ENCODE assay signal across 21 mouse cellular contexts in the genomic region with DNA sequence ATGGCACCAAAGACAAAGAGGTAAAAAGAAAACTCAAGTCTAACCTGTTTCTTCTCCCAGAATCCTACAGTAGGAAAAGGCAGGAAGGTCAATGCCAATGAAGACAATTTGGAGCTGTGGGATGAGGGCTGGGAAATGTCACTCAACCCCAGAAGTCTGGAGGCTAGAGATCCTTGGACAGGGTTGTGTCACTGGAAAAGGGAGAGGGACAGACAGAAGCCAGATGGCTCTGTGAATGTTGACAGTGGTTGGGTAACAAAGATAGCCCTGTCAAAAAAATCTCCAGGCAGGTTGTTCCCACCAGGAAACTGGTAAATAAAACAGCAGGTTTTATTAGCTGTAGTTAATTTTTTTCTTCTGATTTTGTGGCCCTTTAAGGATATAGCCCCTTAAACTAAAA. TPM values are rescaled to one million over a fixed set of nuclear protein-coding genes. Genes with fewer than 3 reads are reported as not detected.
A peak's percentile ranks its signal among the peaks of the same experiment; 100 is the strongest.
DNase-seq lines count a peak whose midpoint lies in the region; ATAC-seq and TF ChIP-seq lines count a peak whose summit lies in the region.
"Had no signal": no experiment of that assay in that cellular context is flagged by ENCODE, and none has a peak within 500 bp of the region (broad histone marks: within the 10 kb centered on the region; RNA-seq: fewer than 3 reads in every experiment).

No protein-coding gene starts in this region.

- ATAC-seq in hindbrain, postnatal 0 days: no peak
- ATAC-seq: forebrain, postnatal 0 days; intestine, postnatal 0 days had no signal

- intact Hi-C loops in heart, postnatal 25 days (cut with DNase I): loop anchor here (5.0 kb wide), 1 partner anchor 55 kb away; a partner anchor contains a TSS
- intact Hi-C loops in heart, postnatal 10 days (cut with DNase I): no loop called here

- H3K9ac ChIP-seq in hindbrain, postnatal 0 days (replicated peaks; ENCODE audit: low read length): no peak overlapping the region
- H3K9ac ChIP-seq: embryonic facial prominence, embryonic 13.5 days; forebrain, postnatal 0 days; hindbrain, embryonic 15.5 days; lung, embryonic 15.5 days; neural tube, embryonic 13.5 days had no signal

- no peaks in the 10 kb centered on the region for H3K27me3 ChIP-seq in heart, embryonic 10.5 days (ENCODE audit: insufficient read depth, poor library complexity, severe bottlenecking)
- H3K27me3 ChIP-seq in hindbrain, postnatal 0 days (ENCODE audit: insufficient read depth, low read length): no peaks in the 10 kb centered on the region
- H3K27me3 ChIP-seq: embryonic facial prominence, embryonic 13.5 days; hindbrain, embryonic 15.5 days; lung, embryonic 15.5 days; neural tube, embryonic 13.5 days had no signal

- TF ChIP-seq CTCF in hindbrain, postnatal 0 days (IDR thresholded peaks at IDR 0.05; ENCODE audit: low read depth): no peak

- H3K4me3 ChIP-seq in heart, embryonic 10.5 days: no peak overlapping the region
- no peak overlapping the region for H3K4me3 ChIP-seq in hindbrain, postnatal 0 days (ENCODE audit: low read length)
- H3K4me3 ChIP-seq: embryonic facial prominence, embryonic 13.5 days; hindbrain, embryonic 15.5 days; left cerebral cortex, adult 2 months; limb, embryonic 10.5 days; lung, embryonic 15.5 days; midbrain, embryonic 10.5 days; neural tube, embryonic 13.5 days had no signal

- H3K27ac ChIP-seq in heart, embryonic 10.5 days: no peak overlapping the region
- H3K27ac ChIP-seq in hindbrain, postnatal 0 days: no peak overlapping the region
- H3K27ac ChIP-seq: embryonic facial prominence, embryonic 13.5 days; hindbrain, embryonic 15.5 days; left cerebral cortex, adult 2 months; limb, embryonic 10.5 days; lung, embryonic 15.5 days; midbrain, embryonic 10.5 days; neural tube, embryonic 13.5 days had no signal

- peak; percentile 97 for DNase-seq in heart, adult 11 months
- no peak for DNase-seq in heart, postnatal 25 days (ENCODE audit: low spot score)
- DNase-seq in cerebellum, adult 9-10 months: peak; percentile 31
- DNase-seq in heart, embryonic 10.5 days (ENCODE audit: low spot score): peak; percentile 81
- DNase-seq in heart, postnatal 10 days: peak; percentile 56 to 66
- DNase-seq in hindbrain, postnatal 0 days (ENCODE audit: low spot score): no peak
- DNase-seq in adipocyte (ENCODE audit: low spot score): no peak
- DNase-seq: adrenal gland, postnatal 36 days; forebrain, postnatal 0 days had no signal

- H3K9me3 ChIP-seq in heart, embryonic 10.5 days: no peaks in the 10 kb centered on the region
- H3K9me3 ChIP-seq in hindbrain, postnatal 0 days (ENCODE audit: low read length): no peaks in the 10 kb centered on the region
- H3K9me3 ChIP-seq: embryonic facial prominence, embryonic 13.5 days; hindbrain, embryonic 15.5 days; limb, embryonic 10.5 days; lung, embryonic 15.5 days; midbrain, embryonic 10.5 days; neural tube, embryonic 13.5 days had no signal

- no peaks in the 10 kb centered on the region for H3K36me3 ChIP-seq in heart, embryonic 10.5 days
- no peaks in the 10 kb centered on the region for H3K36me3 ChIP-seq in hindbrain, postnatal 0 days (ENCODE audit: insufficient read depth, low read length)
- H3K36me3 ChIP-seq: embryonic facial prominence, embryonic 13.5 days; hindbrain, embryonic 15.5 days; limb, embryonic 10.5 days; lung, embryonic 15.5 days; midbrain, embryonic 10.5 days; neural tube, embryonic 13.5 days had no signal

- H3K4me2 ChIP-seq in hindbrain, postnatal 0 days (ENCODE audit: low read depth, low read length): no peak overlapping the region
- H3K4me2 ChIP-seq: embryonic facial prominence, embryonic 13.5 days; hindbrain, embryonic 15.5 days; liver, embryonic 11.5 days; lung, embryonic 15.5 days; neural tube, embryonic 13.5 days had no signal

- peaks cover 26% of the 10 kb centered on the region for H3K4me1 ChIP-seq in heart, embryonic 10.5 days
- H3K4me1 ChIP-seq in hindbrain, postnatal 0 days (ENCODE audit: insufficient read depth, low read length): no peaks in the 10 kb centered on the region
- H3K4me1 ChIP-seq: embryonic facial prominence, embryonic 13.5 days; hindbrain, embryonic 15.5 days; limb, embryonic 10.5 days; midbrain, embryonic 10.5 days; neural tube, embryonic 13.5 days had no signal

RNA-seq across cellular contexts. Expression of a gene that starts 14.4 kb away (rescaled TPM):
- total RNA-seq in heart, postnatal 25 days (2021): 10 to 100 TPM; 48.5 to 62.0 TPM
- not detected in 2 replicates for polyA plus RNA-seq in heart, embryonic 10.5 days (2016; fragmentation: Nextera tagmentation; extraction: Ambion mirVana)
- total RNA-seq in heart, postnatal 10 days (2021): 10 to 100 TPM; 20.1 to 22.7 TPM
- total RNA-seq in hindbrain, postnatal 0 days (2014; rRNA removed): 0.11 and 0.31 TPM in 2 replicates
- polyA plus RNA-seq in hindbrain, postnatal 0 days (2015; fragmentation: Nextera tagmentation; extraction: Ambion mirVana): 0.11 and 0.24 TPM in 2 replicates
- total RNA-seq: adrenal gland, postnatal 36 days; ES-E14; forebrain, postnatal 0 days; left cerebral cortex, adult 2 months had no signal
- polyA plus RNA-seq: embryonic facial prominence, embryonic 13.5 days; forebrain, postnatal 0 days; intestine, postnatal 0 days; limb, embryonic 10.5 days; liver, embryonic 11.5 days; lung, embryonic 15.5 days; midbrain, embryonic 10.5 days; neural tube, embryonic 13.5 days; spleen, adult 2 months had no signal

RNA-seq across cellular contexts. Expression of a gene that starts 14.6 kb away (rescaled TPM):
- total RNA-seq in heart, postnatal 25 days (2021): 1,000 to 10,000 TPM; 1,436 to 1,506 TPM
- 471 and 587 TPM in 2 replicates for polyA plus RNA-seq in heart, embryonic 10.5 days (2016; fragmentation: Nextera tagmentation; extraction: Ambion mirVana)
- total RNA-seq in heart, postnatal 10 days (2021): 1,000 to 10,000 TPM; 1,040 to 1,065 TPM
- total RNA-seq in hindbrain, postnatal 0 days (2014; rRNA removed): 17.1 and 24.3 TPM in 2 replicates
- polyA plus RNA-seq in hindbrain, postnatal 0 days (2015; fragmentation: Nextera tagmentation; extraction: Ambion mirVana): 596 and 598 TPM in 2 replicates

RNA-seq across cellular contexts. Expression of a gene that starts 27.5 kb away (rescaled TPM):
- total RNA-seq in heart, postnatal 25 days (2021): under 1 TPM; 0.28 to 0.29 TPM
- 0.30 and 0.38 TPM in 2 replicates for polyA plus RNA-seq in heart, embryonic 10.5 days (2016; fragmentation: Nextera tagmentation; extraction: Ambion mirVana)
- total RNA-seq in heart, postnatal 10 days (2021): under 1 TPM; 0.17 to 0.25 TPM
- 1.5 and 1.7 TPM in 2 replicates for total RNA-seq in hindbrain, postnatal 0 days (2014; rRNA removed)
- 1.5 and 2.0 TPM in 2 replicates for polyA plus RNA-seq in hindbrain, postnatal 0 days (2015; fragmentation: Nextera tagmentation; extraction: Ambion mirVana)
- polyA plus RNA-seq: limb, embryonic 10.5 days; liver, embryonic 11.5 days; spleen, adult 2 months; stomach, embryonic 16.5 days had no signal

RNA-seq across cellular contexts. Expression of a gene that starts 55.2 kb away (rescaled TPM):
- 100 to 1,000 TPM; 681 to 701 TPM for total RNA-seq in heart, postnatal 25 days (2021)
- 19.9 and 36.7 TPM in 2 replicates for polyA plus RNA-seq in heart, embryonic 10.5 days (2016; fragmentation: Nextera tagmentation; extraction: Ambion mirVana)
- total RNA-seq in heart, postnatal 10 days (2021): 100 to 1,000 TPM; 278 to 346 TPM
- not detected in 2 replicates for total RNA-seq in hindbrain, postnatal 0 days (2014; rRNA removed)
- polyA plus RNA-seq in hindbrain, postnatal 0 days (2015; fragmentation: Nextera tagmentation; extraction: Ambion mirVana): not detected in 2 replicates
- total RNA-seq: ES-E14; forebrain, postnatal 0 days; left cerebral cortex, adult 2 months had no signal
- polyA plus RNA-seq: forebrain, postnatal 0 days; hindbrain, embryonic 15.5 days; intestine, postnatal 0 days; spleen, adult 2 months had no signal

Comparison
In these comparisons a context has a peak if more than half of its experiments do, and no peak if none do; other contexts are left out.
1. DNase-seq: peak in heart, adult 11 months (single experiment), cerebellum, adult 9-10 months (single experiment), heart, embryonic 10.5 days (single experiment) and heart, postnatal 10 days (2 of 2); none in heart, postnatal 25 days (single experiment), hindbrain, postnatal 0 days (single experiment) and adipocyte (single experiment).
2. RNA of a gene that starts 14.4 kb away (total RNA-seq): 48.5 to 62.0 TPM in heart, postnatal 25 days and 20.1 to 22.7 TPM in heart, postnatal 10 days; 0.11 to 0.31 TPM in hindbrain, postnatal 0 days; every median in the first group is over 10 times any median in the second.
3. RNA of a gene that starts 14.6 kb away (total RNA-seq): 1,436 to 1,506 TPM in heart, postnatal 25 days and 1,040 to 1,065 TPM in heart, postnatal 10 days; 17.1 to 24.3 TPM in hindbrain, postnatal 0 days; every median in the first group is over 10 times any median in the second.